Mouse (Mus musculus): ENCODE results near the gene Dnaaf1.

Dnaaf1 gene

GRCm38 (mm10) chr8:119574437-119575365 lies at the start of gene Dnaaf1, which contains the start of gene Hsdl1:
Gene Dnaaf1, plus strand, starts transcription at chr8:119575235.
Gene Hsdl1, minus strand, starts transcription at chr8:119575183.
- peak; percentile 89 to 90 for DNase-seq

- no peak for DNase-seq
These were observed 46.3 kb upstream of the Dnaaf1 start for GRCm38 (mm10) chr8:119528762-119529161.

- no peak for DNase-seq
These were observed 44.1 kb upstream of the Dnaaf1 start for GRCm38 (mm10) chr8:119530937-119531336.

- DNase-seq, result no peak
These were observed 43.6 kb upstream of the Dnaaf1 start for GRCm38 (mm10) chr8:119531397-119531796.

- no peak for DNase-seq
These were observed 43.1 kb upstream of the Dnaaf1 start for GRCm38 (mm10) chr8:119531973-119532372.

- no peak for DNase-seq
These were observed 30.4 kb upstream of the Dnaaf1 start for GRCm38 (mm10) chr8:119544606-119545005.

GRCm38 (mm10) chr8:119545180-119545579 lies 29.9 kb upstream of the Dnaaf1 start:
- no peak for DNase-seq

- no peak for DNase-seq
These were observed 29.2 kb upstream of the Dnaaf1 start for GRCm38 (mm10) chr8:119545791-119546190.

GRCm38 (mm10) chr8:119547019-119547691 lies 27.9 kb upstream of the Dnaaf1 start:
- DNase-seq, result no peak

GRCm38 (mm10) chr8:119548560-119549113 lies 26.4 kb upstream of the Dnaaf1 start:
- DNase-seq, result no peak

- no peak for DNase-seq
These were observed 22.1 kb upstream of the Dnaaf1 start for GRCm38 (mm10) chr8:119552967-119553366.

- DNase-seq, result no peak
These were observed 19.2 kb upstream of the Dnaaf1 start for GRCm38 (mm10) chr8:119555861-119556260.

- DNase-seq, result no peak
These were observed 17.9 kb upstream of the Dnaaf1 start for GRCm38 (mm10) chr8:119557132-119557531.

- DNase-seq, result peak in 1 of 2 experiments; percentile 76
These were observed 17.0 kb upstream of the Dnaaf1 start for GRCm38 (mm10) chr8:119557821-119558602.

GRCm38 (mm10) chr8:119558603-119559401 lies 16.2 kb upstream of the Dnaaf1 start, which contains the start of gene Mbtps1:
Gene Mbtps1, minus strand, starts transcription at chr8:119558735.
- peak; percentile 94 to 95 for DNase-seq

- peak in 1 of 2 experiments; percentile 32 for DNase-seq
These were observed 15.7 kb upstream of the Dnaaf1 start for GRCm38 (mm10) chr8:119559402-119559720.

GRCm38 (mm10) chr8:119563849-119564251 lies 11.2 kb upstream of the Dnaaf1 start:
- DNase-seq, result peak in 1 of 2 experiments; percentile 57

- no peak for DNase-seq
These were observed 8.7 kb upstream of the Dnaaf1 start for GRCm38 (mm10) chr8:119566367-119566766.

- no peak for DNase-seq
These were observed 6.8 kb upstream of the Dnaaf1 start for GRCm38 (mm10) chr8:119568251-119568650.

- peak in 1 of 2 experiments; percentile 21 for DNase-seq
These were observed 6.1 kb upstream of the Dnaaf1 start for GRCm38 (mm10) chr8:119568951-119569350.

GRCm38 (mm10) chr8:119569881-119570280 lies 5.2 kb upstream of the Dnaaf1 start:
- DNase-seq, result peak; percentile 72 to 87

- DNase-seq, result no peak
These were observed 3.9 kb upstream of the Dnaaf1 start for GRCm38 (mm10) chr8:119571135-119571534.

Measured in thymus, adult 18-20 months (tissue).